Mouse (Mus musculus): ENCODE measurements around the gene Tcp11. TPM values are rescaled to one million over a fixed set of nuclear protein-coding genes. Genes with fewer than 3 reads are reported as not detected.

Tcp11 gene
- polyA plus RNA-seq, 1 experiment: 5.0 TPM

- no peak for DNase-seq
- H3K27ac ChIP-seq (ENCODE audit: control insufficient read depth, insufficient read depth, low read length): no peak overlapping the region
- WGBS: 97% methylated on average over 13 of the region's 13 CpGs
- no peaks in the 10 kb centered on the region for H3K27me3 ChIP-seq (ENCODE audit: control insufficient read depth, insufficient read depth, low read length)
- peaks cover 13% of the 10 kb centered on the region; the same call in 1 of the 2 replicates for H3K36me3 ChIP-seq (ENCODE audit: control insufficient read depth, insufficient read depth, low read length)
- no peaks in the 10 kb centered on the region for H3K4me1 ChIP-seq (replicated peaks; ENCODE audit: control insufficient read depth, insufficient read depth, low read length)
- TF ChIP-seq CTCF (IDR thresholded peaks at IDR 0.05; ENCODE audit: borderline replicate concordance, control insufficient read depth, extremely low read depth, insufficient read depth, low read length, poor library complexity): no peak
- no peak for TF ChIP-seq POLR2A (IDR thresholded peaks at IDR 0.05; ENCODE audit: control insufficient read depth, extremely low read depth, insufficient read depth, low read length, poor library complexity)
- H3K4me3 ChIP-seq (ENCODE audit: control insufficient read depth, insufficient read depth, low read length): no peak overlapping the region
Measured at GRCm38 (mm10) chr17:28041298-28041697, 39.1 kb downstream of the Tcp11 start.

- 91% methylated on average over 16 of the region's 16 CpGs for WGBS
- no peak overlapping the region for H3K27ac ChIP-seq (ENCODE audit: control insufficient read depth, insufficient read depth, low read length)
- TF ChIP-seq CTCF (IDR thresholded peaks at IDR 0.05; ENCODE audit: borderline replicate concordance, control insufficient read depth, extremely low read depth, insufficient read depth, low read length, poor library complexity) (no peak), POLR2A (IDR thresholded peaks at IDR 0.05; ENCODE audit: control insufficient read depth, extremely low read depth, insufficient read depth, low read length, poor library complexity) (no peak)
- peaks cover 11% of the 10 kb centered on the region; the same call in 1 of the 2 replicates for H3K36me3 ChIP-seq (ENCODE audit: control insufficient read depth, insufficient read depth, low read length)
- no peak for DNase-seq
- no peaks in the 10 kb centered on the region for H3K4me1 ChIP-seq (replicated peaks; ENCODE audit: control insufficient read depth, insufficient read depth, low read length)
- H3K27me3 ChIP-seq (ENCODE audit: control insufficient read depth, insufficient read depth, low read length): no peaks in the 10 kb centered on the region
- H3K4me3 ChIP-seq (ENCODE audit: control insufficient read depth, insufficient read depth, low read length): no peak overlapping the region
Measured at GRCm38 (mm10) chr17:28040620-28041019, 39.8 kb downstream of the Tcp11 start.

DNA sequence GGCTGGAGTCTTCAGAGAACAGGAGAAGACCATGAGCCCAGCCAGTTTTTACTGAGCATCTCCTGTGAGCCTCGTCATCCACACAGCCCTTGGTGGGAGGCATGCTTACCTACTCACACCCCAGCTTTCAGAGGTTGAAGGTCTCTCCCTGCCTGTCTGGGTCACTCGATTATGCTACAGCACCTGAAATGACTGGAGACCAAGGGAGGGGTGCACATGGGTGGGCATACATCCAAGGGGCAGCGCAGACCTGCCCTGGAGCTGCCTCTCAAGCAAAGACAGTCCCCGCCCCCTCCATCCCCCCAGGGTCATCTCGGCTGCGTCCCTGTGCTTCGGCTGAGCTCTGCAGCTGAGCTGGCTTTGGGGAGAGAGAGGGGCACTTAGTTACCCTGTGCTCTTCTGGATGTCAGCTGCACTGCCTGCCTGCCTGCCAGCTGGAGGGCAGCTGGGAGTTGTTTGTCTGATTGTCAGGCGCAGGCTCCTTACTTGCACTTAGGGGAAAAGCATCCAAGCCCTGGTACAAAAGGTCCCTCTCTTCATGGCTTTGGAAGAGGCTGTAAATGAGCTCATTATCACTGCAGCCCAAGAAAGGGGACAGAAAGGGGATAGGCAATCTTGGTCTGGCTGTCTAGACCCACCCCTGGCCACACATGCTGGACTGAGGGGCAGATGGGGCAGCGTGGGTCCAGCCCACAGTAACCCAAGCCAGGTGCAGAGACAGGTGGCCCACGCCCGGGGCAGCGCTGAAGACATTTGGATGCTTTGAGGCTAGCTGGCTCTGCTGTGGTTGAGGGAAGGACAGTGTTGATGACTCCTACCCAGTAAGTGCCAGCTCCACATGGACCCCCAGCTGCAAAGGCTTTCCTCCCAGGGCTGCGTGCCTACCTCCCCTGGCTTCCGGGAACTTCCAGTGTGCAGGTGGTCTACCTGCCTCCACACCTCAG, 43.4 kb downstream of the Tcp11 start:
- Histone ChIP-seq H3K4me1 (replicated peaks; ENCODE audit: control insufficient read depth, insufficient read depth, low read length) (no peaks in the 10 kb centered on the region), H3K4me3 (ENCODE audit: control insufficient read depth, insufficient read depth, low read length) (no peak overlapping the region), H3K36me3 (ENCODE audit: control insufficient read depth, insufficient read depth, low read length) (peaks cover 2% of the 10 kb centered on the region; the same call in 1 of the 2 replicates), H3K27ac (ENCODE audit: control insufficient read depth, insufficient read depth, low read length) (no peak overlapping the region), H3K27me3 (ENCODE audit: control insufficient read depth, insufficient read depth, low read length) (no peaks in the 10 kb centered on the region)
- no peak for DNase-seq
- WGBS: 93% methylated on average over 14 of the region's 14 CpGs
- TF ChIP-seq POLR2A (IDR thresholded peaks at IDR 0.05; ENCODE audit: control insufficient read depth, extremely low read depth, insufficient read depth, low read length, poor library complexity) (no peak), CTCF (IDR thresholded peaks at IDR 0.05; ENCODE audit: borderline replicate concordance, control insufficient read depth, extremely low read depth, insufficient read depth, low read length, poor library complexity) (no peak)

GRCm38 (mm10) chr17:28034986-28035385, 45.5 kb downstream of the Tcp11 start:
- no peak overlapping the region for H3K27ac ChIP-seq (ENCODE audit: control insufficient read depth, insufficient read depth, low read length)
- 95% methylated on average over 8 of the region's 8 CpGs for WGBS
- no peaks in the 10 kb centered on the region for H3K4me1 ChIP-seq (replicated peaks; ENCODE audit: control insufficient read depth, insufficient read depth, low read length)
- no peak for DNase-seq
- TF ChIP-seq POLR2A (IDR thresholded peaks at IDR 0.05; ENCODE audit: control insufficient read depth, extremely low read depth, insufficient read depth, low read length, poor library complexity) (no peak), CTCF (IDR thresholded peaks at IDR 0.05; ENCODE audit: borderline replicate concordance, control insufficient read depth, extremely low read depth, insufficient read depth, low read length, poor library complexity) (no peak)
- no peaks in the 10 kb centered on the region for H3K27me3 ChIP-seq (ENCODE audit: control insufficient read depth, insufficient read depth, low read length)
- no peaks in the 10 kb centered on the region for H3K36me3 ChIP-seq (ENCODE audit: control insufficient read depth, insufficient read depth, low read length)
- no peak overlapping the region for H3K4me3 ChIP-seq (ENCODE audit: control insufficient read depth, insufficient read depth, low read length)

- peaks cover 2% of the 10 kb centered on the region; the same call in 1 of the 2 replicates for H3K4me1 ChIP-seq (replicated peaks; ENCODE audit: control insufficient read depth, insufficient read depth, low read length)
- no peak for DNase-seq
- no peaks in the 10 kb centered on the region for H3K27me3 ChIP-seq (ENCODE audit: control insufficient read depth, insufficient read depth, low read length)
- H3K36me3 ChIP-seq (ENCODE audit: control insufficient read depth, insufficient read depth, low read length): no peaks in the 10 kb centered on the region
- H3K27ac ChIP-seq (ENCODE audit: control insufficient read depth, insufficient read depth, low read length): no peak overlapping the region
- TF ChIP-seq CTCF (IDR thresholded peaks at IDR 0.05; ENCODE audit: borderline replicate concordance, control insufficient read depth, extremely low read depth, insufficient read depth, low read length, poor library complexity) (no peak), POLR2A (IDR thresholded peaks at IDR 0.05; ENCODE audit: control insufficient read depth, extremely low read depth, insufficient read depth, low read length, poor library complexity) (no peak)
- WGBS: 96% methylated on average over 3 of the region's 3 CpGs
- no peak overlapping the region for H3K4me3 ChIP-seq (ENCODE audit: control insufficient read depth, insufficient read depth, low read length)
Measured at GRCm38 (mm10) chr17:28033046-28033580, 47.3 kb downstream of the Tcp11 start.

- no peak for TF ChIP-seq CTCF (IDR thresholded peaks at IDR 0.05; ENCODE audit: borderline replicate concordance, control insufficient read depth, extremely low read depth, insufficient read depth, low read length, poor library complexity)
- TF ChIP-seq POLR2A (IDR thresholded peaks at IDR 0.05; ENCODE audit: control insufficient read depth, extremely low read depth, insufficient read depth, low read length, poor library complexity): no peak
- 95% methylated on average over 10 of the region's 10 CpGs for WGBS
- Histone ChIP-seq H3K4me3 (ENCODE audit: control insufficient read depth, insufficient read depth, low read length) (no peak overlapping the region), H3K27me3 (ENCODE audit: control insufficient read depth, insufficient read depth, low read length) (no peaks in the 10 kb centered on the region), H3K27ac (ENCODE audit: control insufficient read depth, insufficient read depth, low read length) (no peak overlapping the region), H3K36me3 (ENCODE audit: control insufficient read depth, insufficient read depth, low read length) (peaks cover 2% of the 10 kb centered on the region; the same call in 1 of the 2 replicates), H3K4me1 (replicated peaks; ENCODE audit: control insufficient read depth, insufficient read depth, low read length) (peaks cover 2% of the 10 kb centered on the region; the same call in 1 of the 2 replicates)
- DNase-seq: no peak
Measured at GRCm38 (mm10) chr17:28032219-28032618, 48.2 kb downstream of the Tcp11 start.
